Mouse (Mus musculus): ENCODE measurements at regions not wholly inside any gene's neighbourhood (a gene's known extent, or its start where the extent isn't known, plus 50 kb on each side); places are given as distances from the start of the nearest gene placed in this dataset.

DNA sequence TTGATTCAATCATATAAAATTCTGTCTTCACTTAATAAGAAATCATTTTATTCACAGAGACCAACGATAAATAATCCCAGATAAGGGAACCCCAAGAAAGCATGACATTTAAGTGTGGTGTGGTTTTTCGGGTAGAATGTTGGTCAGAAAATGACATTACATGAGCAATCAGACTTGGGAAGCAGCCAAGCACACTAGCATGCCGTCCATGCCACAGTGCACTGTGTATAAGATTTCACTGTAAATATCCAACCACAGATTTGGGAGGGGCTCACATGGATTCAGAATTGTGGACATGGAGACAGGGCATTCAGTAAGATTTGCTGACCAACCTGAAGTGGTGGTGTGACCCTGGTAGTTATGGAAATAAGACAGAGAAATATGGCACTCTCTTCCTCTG is 185.8 kb upstream of the Adamts5 start:
- TF ChIP-seq HCFC1 (IDR thresholded peaks at IDR 0.05; ENCODE audit: borderline replicate concordance, insufficient read depth, low read length) (no peak), MAFK (IDR thresholded peaks at IDR 0.05; ENCODE audit: insufficient read depth, low read depth, low read length) (no peak)

All from ES-E14 (cell line).